Mouse (Mus musculus): ENCODE results near the gene Top1. TPM values are rescaled to one million over a fixed set of nuclear protein-coding genes. Genes with fewer than 3 reads are reported as not detected.

Top1 gene
- polyA plus RNA-seq, 1 experiment from 2014 or later: 68.2 TPM

GRCm38 (mm10) chr2:160740521-160741156 lies 95.0 kb downstream of the Top1 start:
- DNase-seq (ENCODE audit: low spot score): peak; percentile 73

GRCm38 (mm10) chr2:160741580-160741979 lies 95.9 kb downstream of the Top1 start:
- DNase-seq (ENCODE audit: low spot score): peak; percentile 40

- DNase-seq (ENCODE audit: low spot score): peak; percentile 72
These were observed 96.5 kb downstream of the Top1 start for GRCm38 (mm10) chr2:160742161-160742609.

GRCm38 (mm10) chr2:160744040-160744822 lies 98.5 kb downstream of the Top1 start:
- DNase-seq (ENCODE audit: low spot score): peak; percentile 36

GRCm38 (mm10) chr2:160744823-160745210 lies 99.1 kb downstream of the Top1 start:
- no peak for DNase-seq (ENCODE audit: low spot score)

GRCm38 (mm10) chr2:160745497-160745896 lies 99.8 kb downstream of the Top1 start:
- no peak for DNase-seq (ENCODE audit: low spot score)

GRCm38 (mm10) chr2:160746637-160747036 lies 100.9 kb downstream of the Top1 start:
- DNase-seq (ENCODE audit: low spot score): peak; percentile 32

- DNase-seq (ENCODE audit: low spot score): no peak
These were observed 101.4 kb downstream of the Top1 start for GRCm38 (mm10) chr2:160747075-160747474.

GRCm38 (mm10) chr2:160756583-160757203 lies 111.0 kb downstream of the Top1 start:
- DNase-seq (ENCODE audit: low spot score): peak; percentile 60

- DNase-seq (ENCODE audit: low spot score): peak; percentile 37
These were observed 114.9 kb downstream of the Top1 start for GRCm38 (mm10) chr2:160760433-160761184.

- no peak for DNase-seq (ENCODE audit: low spot score)
These were observed 118.1 kb downstream of the Top1 start for GRCm38 (mm10) chr2:160763816-160764215.

GRCm38 (mm10) chr2:160764386-160764785 lies 118.7 kb downstream of the Top1 start:
- no peak for DNase-seq (ENCODE audit: low spot score)

- no peak for DNase-seq (ENCODE audit: low spot score)
These were observed 119.4 kb downstream of the Top1 start for GRCm38 (mm10) chr2:160765096-160765495.

GRCm38 (mm10) chr2:160766371-160766771 lies 120.7 kb downstream of the Top1 start:
- no peak for DNase-seq (ENCODE audit: low spot score)

- no peak for DNase-seq (ENCODE audit: low spot score)
These were observed 121.5 kb downstream of the Top1 start for GRCm38 (mm10) chr2:160767201-160767600.

- no peak for DNase-seq (ENCODE audit: low spot score)
These were observed 122.5 kb downstream of the Top1 start for GRCm38 (mm10) chr2:160768097-160768695.

- no peak for DNase-seq (ENCODE audit: low spot score)
These were observed 123.3 kb downstream of the Top1 start for GRCm38 (mm10) chr2:160768997-160769396.

- no peak for DNase-seq (ENCODE audit: low spot score)
These were observed 124.7 kb downstream of the Top1 start for GRCm38 (mm10) chr2:160770409-160770808.

- no peak for DNase-seq (ENCODE audit: low spot score)
These were observed 125.2 kb downstream of the Top1 start for GRCm38 (mm10) chr2:160770871-160771270.

GRCm38 (mm10) chr2:160771325-160772276 lies 125.9 kb downstream of the Top1 start:
- DNase-seq (ENCODE audit: low spot score): no peak
